Mouse (Mus musculus) R1 (cell line): ENCODE measurements around the gene Gldn.

ENCODE experiments used
- DNase-seq: peaks from one replicate; pipeline ENCODE4 v3.0.0-alpha.2; 2018; ENCODE audit warnings: low read depth, low spot score

Gldn gene

GRCm38 (mm10) chr9:54286331-54286987 lies at the start of gene Gldn:
Gene Gldn, plus strand, starts transcription at chr9:54286486.
- DNase-seq: peak; percentile 43

- no peak for DNase-seq
Measured at GRCm38 (mm10) chr9:54244869-54245665, 41.2 kb upstream of the Gldn start.

GRCm38 (mm10) chr9:54264754-54265153 lies 21.5 kb upstream of the Gldn start:
- no peak for DNase-seq

- no peak for DNase-seq
Measured at GRCm38 (mm10) chr9:54268010-54268409, 18.3 kb upstream of the Gldn start, which contains the start of gene Cyp19a1. Gene Cyp19a1, minus strand, starts transcription at chr9:54268110.

- DNase-seq: no peak
Measured at GRCm38 (mm10) chr9:54269987-54270386, 16.3 kb upstream of the Gldn start.

GRCm38 (mm10) chr9:54270889-54271288 lies 15.4 kb upstream of the Gldn start:
- DNase-seq: peak; percentile 27

- no peak for DNase-seq
Measured at GRCm38 (mm10) chr9:54275283-54275682, 11.0 kb upstream of the Gldn start.

GRCm38 (mm10) chr9:54279046-54279589 lies 7.2 kb upstream of the Gldn start:
- DNase-seq: no peak

- DNase-seq: no peak
Measured at GRCm38 (mm10) chr9:54287804-54288203, 1.5 kb downstream of the Gldn start.

- DNase-seq: no peak
Measured at GRCm38 (mm10) chr9:54299389-54299788, 13.1 kb downstream of the Gldn start.

GRCm38 (mm10) chr9:54299792-54300191 lies 13.5 kb downstream of the Gldn start:
- no peak for DNase-seq

GRCm38 (mm10) chr9:54301255-54301654 lies 15.0 kb downstream of the Gldn start:
- DNase-seq: no peak

GRCm38 (mm10) chr9:54308209-54308608 lies 21.9 kb downstream of the Gldn start:
- no peak for DNase-seq

- DNase-seq: no peak
Measured at GRCm38 (mm10) chr9:54308751-54309358, 22.6 kb downstream of the Gldn start.

- DNase-seq: no peak
Measured at GRCm38 (mm10) chr9:54316363-54316762, 30.1 kb downstream of the Gldn start.

GRCm38 (mm10) chr9:54323456-54323855 lies 37.2 kb downstream of the Gldn start:
- DNase-seq: peak; percentile 48

- no peak for DNase-seq
Measured at GRCm38 (mm10) chr9:54329201-54329600, 42.9 kb downstream of the Gldn start.

GRCm38 (mm10) chr9:54335582-54335981 lies 49.3 kb downstream of the Gldn start:
- DNase-seq: no peak

- peak; percentile 69 for DNase-seq
Measured at GRCm38 (mm10) chr9:54336532-54337144, 50.4 kb downstream of the Gldn start.

- DNase-seq: peak; percentile 52
Measured at GRCm38 (mm10) chr9:54342026-54342425, 55.7 kb downstream of the Gldn start.

- peak; percentile 62 for DNase-seq
Measured at GRCm38 (mm10) chr9:54356756-54357155, 70.5 kb downstream of the Gldn start.
